Mouse (Mus musculus): ENCODE results near the gene Ndc80. TPM values are rescaled to one million over a fixed set of nuclear protein-coding genes. Genes with fewer than 3 reads are reported as not detected.

Gene Ndc80
- polyA plus RNA-seq, 1 experiment from 2014 or later = 21.5 TPM

- no peak overlapping the region for H3K4me2 ChIP-seq (ENCODE audit: low read length)
- WGBS = 60% methylated on average over 7 of the region's 7 CpGs
- H3K4me1 ChIP-seq (replicated peaks; ENCODE audit: insufficient read depth, low read length) = peaks cover 19% of the 10 kb centered on the region; the same call in 1 of the 2 replicates
- H3K36me3 ChIP-seq (ENCODE audit: insufficient read depth, low read length) = no peaks in the 10 kb centered on the region
- TF ChIP-seq CTCF (IDR thresholded peaks at IDR 0.05; ENCODE audit: low read depth) = no peak
- H3K9me3 ChIP-seq (replicated peaks; ENCODE audit: low read length) = no peaks in the 10 kb centered on the region
- H3K9ac ChIP-seq (ENCODE audit: low read depth, low read length) = no peak overlapping the region
- no peak overlapping the region for H3K4me3 ChIP-seq (replicated peaks; ENCODE audit: low read depth, low read length)
- ATAC-seq (replicated peaks; ENCODE audit: low FRiP score, low read depth) (peak; percentile 87), DNase-seq (ENCODE audit: low spot score) (peak; percentile 54)
- H3K27ac ChIP-seq = peak overlapping the region; percentile 73
- H3K27me3 ChIP-seq (ENCODE audit: insufficient read depth, low read length) = no peaks in the 10 kb centered on the region
Observed at GRCm38 (mm10) chr17:71483418-71484060, 43.1 kb downstream of the Ndc80 start.

- WGBS = 48% methylated on average over 5 of the region's 5 CpGs
Observed at GRCm38 (mm10) chr17:71479381-71479901, 47.2 kb downstream of the Ndc80 start.

GRCm38 (mm10) chr17:71477481-71477880 lies 49.2 kb downstream of the Ndc80 start:
- WGBS = 96% methylated on average over 8 of the region's 8 CpGs
- DNase-seq (ENCODE audit: low spot score) = no peak
- Histone ChIP-seq H3K27me3 (ENCODE audit: insufficient read depth, low read length) (no peaks in the 10 kb centered on the region), H3K9me3 (replicated peaks; ENCODE audit: low read length) (no peaks in the 10 kb centered on the region), H3K27ac (no peak overlapping the region), H3K9ac (ENCODE audit: low read depth, low read length) (no peak overlapping the region), H3K36me3 (ENCODE audit: insufficient read depth, low read length) (no peaks in the 10 kb centered on the region), H3K4me2 (ENCODE audit: low read length) (no peak overlapping the region), H3K4me3 (replicated peaks; ENCODE audit: low read depth, low read length) (no peak overlapping the region), H3K4me1 (replicated peaks; ENCODE audit: insufficient read depth, low read length) (peaks cover 9% of the 10 kb centered on the region; the same call in 1 of the 2 replicates)
- TF ChIP-seq CTCF (IDR thresholded peaks at IDR 0.05; ENCODE audit: low read depth) = no peak
- ATAC-seq (replicated peaks; ENCODE audit: low FRiP score, low read depth) = no peak

More at GRCm38 (mm10) chr17:71479381-71479901, 47.2 kb downstream of the Ndc80 start:
- no peak for TF ChIP-seq CTCF (IDR thresholded peaks at IDR 0.05; ENCODE audit: low read depth)
- Histone ChIP-seq H3K9me3 (replicated peaks; ENCODE audit: low read length) (no peaks in the 10 kb centered on the region), H3K4me3 (replicated peaks; ENCODE audit: low read depth, low read length) (no peak overlapping the region), H3K36me3 (ENCODE audit: insufficient read depth, low read length) (no peaks in the 10 kb centered on the region), H3K4me1 (replicated peaks; ENCODE audit: insufficient read depth, low read length) (0 out of 2 replicates have a peak, but pooled peaks cover 4% of the 10 kb centered on the region), H3K4me2 (ENCODE audit: low read length) (no peak overlapping the region), H3K9ac (ENCODE audit: low read depth, low read length) (no peak overlapping the region), H3K27me3 (ENCODE audit: insufficient read depth, low read length) (no peaks in the 10 kb centered on the region), H3K27ac (peak overlapping the region; percentile 47)
- ATAC-seq (replicated peaks; ENCODE audit: low FRiP score, low read depth) = no peak
- DNase-seq (ENCODE audit: low spot score) = no peak

GRCm38 (mm10) chr17:71476346-71477020 lies 50.2 kb downstream of the Ndc80 start:
- Histone ChIP-seq H3K4me1 (replicated peaks; ENCODE audit: insufficient read depth, low read length) (peaks cover 9% of the 10 kb centered on the region; the same call in 1 of the 2 replicates), H3K4me3 (replicated peaks; ENCODE audit: low read depth, low read length) (peak overlapping the region; percentile 83; the same call in 1 of the 2 replicates), H3K36me3 (ENCODE audit: insufficient read depth, low read length) (no peaks in the 10 kb centered on the region), H3K27me3 (ENCODE audit: insufficient read depth, low read length) (no peaks in the 10 kb centered on the region), H3K9ac (ENCODE audit: low read depth, low read length) (no peak overlapping the region), H3K27ac (peak overlapping the region; percentile 97; the same call in 1 of the 2 replicates), H3K9me3 (replicated peaks; ENCODE audit: low read length) (no peaks in the 10 kb centered on the region), H3K4me2 (ENCODE audit: low read length) (peak overlapping the region; percentile 67)
- DNase-seq (ENCODE audit: low spot score) = no peak
- no peak for TF ChIP-seq CTCF (IDR thresholded peaks at IDR 0.05; ENCODE audit: low read depth)
- no peak for ATAC-seq (replicated peaks; ENCODE audit: low FRiP score, low read depth)
- 64% methylated on average over 7 of the region's 7 CpGs for WGBS

GRCm38 (mm10) chr17:71475705-71476089 lies 51.0 kb downstream of the Ndc80 start:
- TF ChIP-seq CTCF (IDR thresholded peaks at IDR 0.05; ENCODE audit: low read depth) = no peak
- no peaks in the 10 kb centered on the region for H3K36me3 ChIP-seq (ENCODE audit: insufficient read depth, low read length)
- peak overlapping the region; percentile 67 for H3K4me2 ChIP-seq (ENCODE audit: low read length)
- peak; percentile 77 for ATAC-seq (replicated peaks; ENCODE audit: low FRiP score, low read depth)
- H3K27me3 ChIP-seq (ENCODE audit: insufficient read depth, low read length) = no peaks in the 10 kb centered on the region
- peak; percentile 81 for DNase-seq (ENCODE audit: low spot score)
- under 1% methylated on average over 31 of the region's 31 CpGs for WGBS
- H3K9ac ChIP-seq (ENCODE audit: low read depth, low read length) = peak overlapping the region; percentile 78
- H3K27ac ChIP-seq = peak overlapping the region; percentile 97
- no peaks in the 10 kb centered on the region for H3K9me3 ChIP-seq (replicated peaks; ENCODE audit: low read length)
- peaks cover 9% of the 10 kb centered on the region; the same call in 1 of the 2 replicates for H3K4me1 ChIP-seq (replicated peaks; ENCODE audit: insufficient read depth, low read length)
- peak overlapping the region; percentile 83 for H3K4me3 ChIP-seq (replicated peaks; ENCODE audit: low read depth, low read length)

Measured in kidney, postnatal 0 days (tissue).